Mouse (Mus musculus) hindbrain, embryonic 12.5 days (tissue): ENCODE measurements at regions not wholly inside any gene's neighbourhood (a gene's known extent, or its start where the extent isn't known, plus 50 kb on each side); places are given as distances from the start of the nearest gene placed in this dataset.

Experiments used
- ATAC-seq: fragments of 200-750 bp; cut with Nextera tagmentation; 2 replicates; pipeline ENCODE4 v1.8.0; 2017; ENCODE audit warnings: moderate TSS enrichment; ENCODE audit not compliant: low FRiP score
- H3K27ac ChIP-seq: fragments of 300-500 bp; sonication (generic); 2 replicates; pipeline ENCODE4 v1.5.1; 2016; ENCODE audit warnings: mild to moderate bottlenecking
- H3K27me3 ChIP-seq: fragments of 300-500 bp; sonication (generic); 2 replicates; pipeline ENCODE4 v1.6.1; 2016; ENCODE audit warnings: mild to moderate bottlenecking
- H3K36me3 ChIP-seq: fragments of 300-500 bp; sonication (generic); 2 replicates; pipeline ENCODE4 v1.6.1; 2016; ENCODE audit warnings: mild to moderate bottlenecking
- H3K4me1 ChIP-seq: fragments of 300-500 bp; sonication (generic); 2 replicates; pipeline ENCODE4 v1.6.1; 2016
- H3K4me2 ChIP-seq: fragments of 300-500 bp; sonication (generic); replicated peaks from 2 replicates; pipeline ENCODE4 v1.6.1; 2016; ENCODE audit warnings: mild to moderate bottlenecking
- H3K4me3 ChIP-seq: fragments of 300-500 bp; sonication (generic); 2 replicates; pipeline ENCODE4 v1.5.1; 2016; ENCODE audit warnings: mild to moderate bottlenecking
- H3K9ac ChIP-seq: fragments of 300-500 bp; sonication (generic); 2 replicates; pipeline ENCODE4 v1.6.1; 2016; ENCODE audit warnings: mild to moderate bottlenecking, moderate library complexity
- H3K9me3 ChIP-seq: fragments of 300-500 bp; sonication (generic); replicated peaks from 2 replicates; pipeline ENCODE4 v1.6.1; 2016; ENCODE audit warnings: mild to moderate bottlenecking
- WGBS: fragments of 180-500 bp; shearing (Covaris S2); methylation state at CpG from one replicate; pipeline ENCODE4 v1.1.7; 2016; 5-methylcytosine and 5-hydroxymethylcytosine counted together

DNA sequence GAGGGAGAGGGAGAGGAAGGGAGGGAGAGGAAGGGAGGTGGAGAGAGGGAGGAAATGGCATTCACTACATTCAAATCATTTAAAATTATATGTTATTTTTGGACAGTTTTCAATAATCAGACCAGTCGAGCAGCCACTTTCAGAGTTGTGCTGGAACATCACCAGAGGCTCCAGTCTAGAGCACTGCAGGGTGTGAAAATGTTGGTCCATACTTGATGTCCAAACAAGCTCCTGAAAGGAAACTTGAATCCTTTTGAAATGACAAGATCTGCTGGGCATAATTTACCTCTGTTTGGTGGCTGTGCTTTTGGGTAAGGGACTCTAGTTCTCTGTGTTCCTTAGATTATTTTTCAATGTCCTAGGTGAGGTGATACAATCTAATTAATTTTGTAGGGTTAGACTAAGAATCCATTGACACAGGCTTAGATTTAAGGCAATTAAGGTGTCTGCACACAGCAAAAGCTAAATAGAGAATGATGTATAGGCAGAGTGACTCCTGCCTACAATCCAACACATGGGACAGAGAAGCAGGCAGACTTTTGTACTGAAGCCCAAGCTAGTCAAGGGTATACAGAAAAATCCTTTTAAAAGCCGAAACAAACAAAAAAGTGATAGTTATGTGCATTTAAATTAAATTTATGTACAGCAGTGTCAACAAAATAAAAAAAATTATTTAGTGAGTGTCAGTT lies 297.2 kb downstream of the Gm4340 start:
- Histone ChIP-seq H3K4me3 (no peak overlapping the region), H3K9me3 (no peaks in the 10 kb centered on the region), H3K9ac (no peak overlapping the region), H3K27me3 (no peaks in the 10 kb centered on the region), H3K27ac (no peak overlapping the region), H3K4me2 (no peak overlapping the region), H3K4me1 (no peaks in the 10 kb centered on the region), H3K36me3 (no peaks in the 10 kb centered on the region)
- 74% methylated on average over 2 of the region's 2 CpGs for WGBS
- no peak for ATAC-seq
